In genomic region chr5:122726068-122726467, GRCm38 (mm10) we compare ENCODE assay signal across 8 mouse cellular contexts. TPM values are rescaled to one million over a fixed set of nuclear protein-coding genes. Genes with fewer than 3 reads are reported as not detected.
DNase-seq lines count a peak whose midpoint lies in the region; ATAC-seq and TF ChIP-seq lines count a peak whose summit lies in the region.

No protein-coding gene starts in this region.

- intact Hi-C loops in left cerebral cortex, postnatal 25 days (cut with DNase I): loop anchor here (5.0 kb wide), 4 partner anchors 84 to 324 kb away; partner anchors contain the start of genes Anapc7, Atp2a2 and P2rx7

- H3K4me2 ChIP-seq in forebrain, embryonic 16.5 days (ENCODE audit: low read length): no peak overlapping the region
- no peak overlapping the region for H3K4me2 ChIP-seq in intestine, postnatal 0 days (replicated peaks; ENCODE audit: low read depth)
- no peak overlapping the region for H3K4me2 ChIP-seq in midbrain, embryonic 11.5 days

- peaks cover 4% of the 10 kb centered on the region; the same call in 1 of the 2 replicates for H3K36me3 ChIP-seq in heart, embryonic 10.5 days
- H3K36me3 ChIP-seq in forebrain, embryonic 16.5 days (ENCODE audit: control insufficient read depth, insufficient read depth): no peaks in the 10 kb centered on the region
- H3K36me3 ChIP-seq in intestine, postnatal 0 days (ENCODE audit: control insufficient read depth, insufficient read depth): peaks cover 25% of the 10 kb centered on the region; the same call in 1 of the 2 replicates
- no peaks in the 10 kb centered on the region for H3K36me3 ChIP-seq in midbrain, embryonic 11.5 days (ENCODE audit: control insufficient read depth, insufficient read depth, low read length)

- no peak overlapping the region for H3K9ac ChIP-seq in forebrain, embryonic 16.5 days (replicated peaks; ENCODE audit: low read depth, low read length)
- no peak overlapping the region for H3K9ac ChIP-seq in intestine, postnatal 0 days (ENCODE audit: low read depth, low read length)
- H3K9ac ChIP-seq in midbrain, embryonic 11.5 days (ENCODE audit: low read length): no peak overlapping the region

- H3K9me3 ChIP-seq in heart, embryonic 10.5 days: no peaks in the 10 kb centered on the region
- H3K9me3 ChIP-seq in forebrain, embryonic 16.5 days (ENCODE audit: control insufficient read depth, low read length): no peaks in the 10 kb centered on the region
- no peaks in the 10 kb centered on the region for H3K9me3 ChIP-seq in intestine, postnatal 0 days (ENCODE audit: control insufficient read depth)
- no peaks in the 10 kb centered on the region for H3K9me3 ChIP-seq in midbrain, embryonic 11.5 days (ENCODE audit: control insufficient read depth, low read length)

- peak; percentile 51 to 63 for DNase-seq in heart, adult 9 months (ENCODE audit: low spot score in 2 of 2)
- DNase-seq in heart, embryonic 10.5 days (ENCODE audit: low spot score): no peak
- peak; percentile 76 to 90 for DNase-seq in left cerebral cortex, postnatal 25 days (ENCODE audit: low spot score in 2 of 2)
- DNase-seq in midbrain, embryonic 11.5 days (ENCODE audit: low spot score, missing footprints): peak; percentile 98
- peak; percentile 53 to 65 for DNase-seq in spleen, postnatal 36 days (ENCODE audit: low spot score in 2 of 2)

- H3K4me1 ChIP-seq in heart, embryonic 10.5 days: peaks cover 9% of the 10 kb centered on the region; the same call in 1 of the 2 replicates
- no peaks in the 10 kb centered on the region for H3K4me1 ChIP-seq in forebrain, embryonic 16.5 days (replicated peaks; ENCODE audit: control insufficient read depth, insufficient read depth, low read length)
- no peaks in the 10 kb centered on the region for H3K4me1 ChIP-seq in intestine, postnatal 0 days (replicated peaks; ENCODE audit: control insufficient read depth, insufficient read depth, low read length)
- no peaks in the 10 kb centered on the region for H3K4me1 ChIP-seq in midbrain, embryonic 11.5 days (ENCODE audit: control insufficient read depth, insufficient read depth, low read length)

- TF ChIP-seq CTCF in intestine, postnatal 0 days (IDR thresholded peaks at IDR 0.05; ENCODE audit: low read depth): peak; percentile 88

- 0 out of 2 replicates have a peak, but pooled peaks cover 5% of the 10 kb centered on the region for H3K27me3 ChIP-seq in heart, embryonic 10.5 days (ENCODE audit: insufficient read depth, poor library complexity, severe bottlenecking)
- H3K27me3 ChIP-seq in forebrain, embryonic 16.5 days (replicated peaks; ENCODE audit: control insufficient read depth, insufficient read depth, low read length): no peaks in the 10 kb centered on the region
- no peaks in the 10 kb centered on the region for H3K27me3 ChIP-seq in intestine, postnatal 0 days (replicated peaks; ENCODE audit: control insufficient read depth, insufficient read depth, low read length)
- H3K27me3 ChIP-seq in midbrain, embryonic 11.5 days (ENCODE audit: control insufficient read depth, insufficient read depth, low read length): no peaks in the 10 kb centered on the region

- WGBS in heart, embryonic 10.5 days: 26% methylated on average over 7 of the region's 7 CpGs
- 17% methylated on average over 7 of the region's 7 CpGs for WGBS in forebrain, embryonic 16.5 days
- 20% methylated on average over 7 of the region's 7 CpGs for WGBS in intestine, postnatal 0 days
- WGBS in midbrain, embryonic 11.5 days: 26% methylated on average over 7 of the region's 7 CpGs

- H3K4me3 ChIP-seq in heart, embryonic 10.5 days: no peak overlapping the region
- H3K4me3 ChIP-seq in forebrain, embryonic 16.5 days (replicated peaks; ENCODE audit: low read length): no peak overlapping the region
- no peak overlapping the region for H3K4me3 ChIP-seq in intestine, postnatal 0 days (ENCODE audit: low read depth, low read length)
- no peak overlapping the region for H3K4me3 ChIP-seq in midbrain, embryonic 11.5 days (ENCODE audit: low read depth, low read length)

- H3K27ac ChIP-seq in heart, embryonic 10.5 days: no peak overlapping the region
- H3K27ac ChIP-seq in forebrain, embryonic 16.5 days (ENCODE audit: low read length): no peak overlapping the region
- no peak overlapping the region for H3K27ac ChIP-seq in intestine, postnatal 0 days (ENCODE audit: low read depth, low read length)
- H3K27ac ChIP-seq in midbrain, embryonic 11.5 days (ENCODE audit: low read depth, low read length): no peak overlapping the region

- ATAC-seq in cerebellum, adult (ENCODE audit: insufficient number of reproducible peaks, low FRiP score, low TSS enrichment): peak; percentile 57; the same call in 1 of the 2 replicates
- ATAC-seq in forebrain, embryonic 16.5 days: peak; percentile 49
- ATAC-seq in intestine, postnatal 0 days: peak; percentile 10; the same call in 1 of the 2 replicates
- peak; percentile 44; the same call in 1 of the 2 replicates for ATAC-seq in midbrain, embryonic 11.5 days (ENCODE audit: low FRiP score)

RNA-seq across cellular contexts. Expression of gene P2rx4, which starts 18.7 kb away (rescaled TPM):
- polyA plus RNA-seq in heart, embryonic 10.5 days (2016; fragmentation: Nextera tagmentation; extraction: Ambion mirVana): 14.9 and 16.3 TPM in 2 replicates
- 7.3 and 10.3 TPM in 2 replicates for polyA plus RNA-seq in forebrain, embryonic 16.5 days (2015; fragmentation: Nextera tagmentation; extraction: Ambion mirVana)
- polyA plus RNA-seq in intestine, postnatal 0 days (2015; fragmentation: Nextera tagmentation; extraction: Ambion mirVana): 90.3 and 104 TPM in 2 replicates
- 10 to 100 TPM; 14.9 to 16.7 TPM for total RNA-seq in left cerebral cortex, postnatal 25 days (2021)
- polyA plus RNA-seq in midbrain, embryonic 11.5 days (2014; fragmentation: Nextera tagmentation; extraction: Ambion mirVana): 6.8 and 7.7 TPM in 2 replicates

RNA-seq across cellular contexts. Expression of gene Camkk2, which starts 53.1 kb away (rescaled TPM):
- 16.6 and 21.3 TPM in 2 replicates for polyA plus RNA-seq in heart, embryonic 10.5 days (2016; fragmentation: Nextera tagmentation; extraction: Ambion mirVana)
- 70.7 and 75.6 TPM in 2 replicates for polyA plus RNA-seq in forebrain, embryonic 16.5 days (2015; fragmentation: Nextera tagmentation; extraction: Ambion mirVana)
- 11.0 and 13.4 TPM in 2 replicates for polyA plus RNA-seq in intestine, postnatal 0 days (2015; fragmentation: Nextera tagmentation; extraction: Ambion mirVana)
- 100 to 1,000 TPM; 256 to 266 TPM for total RNA-seq in left cerebral cortex, postnatal 25 days (2021)
- polyA plus RNA-seq in midbrain, embryonic 11.5 days (2014; fragmentation: Nextera tagmentation; extraction: Ambion mirVana): 18.5 and 18.6 TPM in 2 replicates
